Mouse (Mus musculus) small intestine, adult 2 months (tissue): ENCODE results near the gene Nhlh1. TPM values are rescaled to one million over a fixed set of nuclear protein-coding genes. Genes with fewer than 3 reads are reported as not detected.
A peak's percentile ranks its signal among the peaks of the same experiment; 100 is the strongest.

Source experiments
- H3K27ac ChIP-seq: fragments of 200-500 bp; 2 replicates; pipeline ENCODE4 v1.5.1; 2012; ENCODE audit warnings: low read depth, low read length, control low read depth, inconsistent platforms; ENCODE audit not compliant: insufficient read depth
- H3K27me3 ChIP-seq: fragments of 200-500 bp; 2 replicates; pipeline ENCODE4 v1.6.1; 2012; ENCODE audit warnings: mild to moderate bottlenecking, moderate library complexity, low read length, inconsistent platforms; ENCODE audit not compliant: control insufficient read depth, insufficient read depth
- H3K36me3 ChIP-seq: fragments of 200-500 bp; 2 replicates; pipeline ENCODE4 v1.6.1; 2012; ENCODE audit warnings: mild to moderate bottlenecking, low read length, control low read depth, inconsistent platforms; ENCODE audit not compliant: control insufficient read depth, insufficient read depth
- H3K4me1 ChIP-seq: fragments of 200-500 bp; 2 replicates; pipeline ENCODE4 v1.6.1; 2012; ENCODE audit warnings: low read length, inconsistent platforms, mixed read lengths; ENCODE audit not compliant: control insufficient read depth, insufficient read depth, insufficient read length
- H3K4me3 ChIP-seq: fragments of 200-500 bp; 2 replicates; pipeline ENCODE4 v1.5.1; 2012; ENCODE audit warnings: low read depth, mild to moderate bottlenecking, control low read depth, inconsistent platforms, low read length, moderate library complexity
- CTCF ChIP-seq: fragments of 200-500 bp; IDR thresholded peaks from 2 replicates; pipeline ENCODE4 v1.5.1; 2012; ENCODE audit warnings: low read depth, mild to moderate bottlenecking, control low read depth, inconsistent platforms, low read length, moderate library complexity, mixed read lengths; ENCODE audit not compliant: insufficient replicate concordance, insufficient read length; ENCODE audit errors: extremely low read depth
- POLR2A ChIP-seq: fragments of 200-500 bp; IDR thresholded peaks from 2 replicates; pipeline ENCODE4 v1.6.1; 2012; ENCODE audit warnings: low read depth, mild to moderate bottlenecking, control low read depth, inconsistent platforms, low read length, moderate library complexity
- WGBS: fragments of 180-500 bp; shearing (Covaris S2); methylation state at CpG from one replicate; pipeline ENCODE4 v1.1.7; 2018; 5-methylcytosine and 5-hydroxymethylcytosine counted together
- polyA plus RNA-seq: library from polyadenylated mRNA; depleted of rRNA; stranded (reverse); fragments of >200 nt; gene quantifications from 2 replicates; pipeline ENCODE4 v1.2.3, GENCODE M21; 2012

Gene Nhlh1
- polyA plus RNA-seq, 1 experiment, result 0.13 TPM

DNA sequence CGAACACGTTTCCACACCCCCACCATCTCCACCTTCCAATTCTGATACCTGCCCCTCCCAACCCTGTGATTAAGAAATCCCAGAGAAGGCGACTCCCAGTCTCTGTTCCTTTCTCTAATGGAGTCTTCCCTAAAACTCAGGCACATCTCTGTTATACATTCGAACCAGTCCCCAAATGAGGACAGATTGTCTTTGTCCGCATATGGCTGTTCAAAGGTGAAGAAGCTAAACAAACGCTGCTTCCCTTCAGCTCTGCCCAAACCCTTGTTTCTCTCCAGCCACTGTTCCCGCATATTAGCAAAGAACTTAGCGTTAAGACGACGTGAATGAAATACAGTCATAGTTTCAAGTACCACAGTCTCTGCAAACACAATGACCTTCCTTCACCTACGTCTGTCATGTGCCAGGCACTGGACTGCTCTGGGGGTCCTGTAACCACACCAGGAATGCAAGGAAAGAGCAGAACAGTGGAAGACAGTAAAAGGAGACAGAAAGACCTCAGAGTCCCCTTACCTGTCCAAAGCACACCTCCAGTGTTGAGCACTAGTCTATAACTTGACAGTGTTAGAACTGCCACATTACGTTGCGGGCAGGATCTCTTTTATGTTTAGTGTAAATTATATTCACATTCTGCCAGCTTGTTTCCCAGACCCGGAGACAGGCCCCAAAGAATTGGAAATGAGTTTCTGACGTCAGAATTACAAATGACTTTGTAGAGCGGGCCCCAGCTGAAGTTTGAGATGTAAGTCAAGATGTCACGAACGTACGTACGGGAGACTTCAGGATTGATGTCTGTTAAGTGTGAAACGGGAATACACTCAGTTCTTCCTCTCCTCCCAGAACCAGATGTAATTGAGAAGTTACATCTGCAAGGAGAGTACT is 28.7 kb downstream of the Nhlh1 start, which contains the start of gene Vangl2:
Gene Vangl2 (minus strand): TSS at position 51 of the 882 bp plus-strand sequence.
- Histone ChIP-seq H3K27me3 (peaks cover 7% of the 10 kb centered on the region), H3K36me3 (no peaks in the 10 kb centered on the region), H3K4me1 (peaks cover 2% of the 10 kb centered on the region; the same call in 1 of the 2 replicates), H3K27ac (no peak within 1 kb of the TSS), H3K4me3 (peak within 1 kb of the TSS; percentile 81)
- WGBS, result 87% methylated on average over 21 of the region's 21 CpGs
- TF ChIP-seq POLR2A, result no peak
- no peak for TF ChIP-seq CTCF

DNA sequence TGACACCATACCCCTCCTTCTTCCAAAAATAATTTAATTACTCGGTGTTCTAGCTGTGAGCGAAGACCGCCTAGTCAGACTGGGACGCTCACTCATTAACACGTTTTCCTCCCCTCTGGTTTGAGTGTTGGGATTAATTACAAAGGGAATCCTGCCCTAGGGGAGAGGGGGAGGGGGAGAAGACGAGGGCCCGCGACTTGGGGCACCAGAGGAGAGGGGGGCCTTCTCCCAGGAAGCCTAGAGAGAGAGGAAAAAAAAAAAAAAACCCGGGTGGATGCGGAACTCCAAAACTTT is 29.6 kb downstream of the Nhlh1 start:
- TF ChIP-seq CTCF (no peak), POLR2A (no peak)
- no peak overlapping the region for H3K4me3 ChIP-seq
- WGBS, result 77% methylated on average over 10 of the region's 10 CpGs
- H3K27ac ChIP-seq, result no peak overlapping the region
- peaks cover 7% of the 10 kb centered on the region for H3K27me3 ChIP-seq
- H3K4me1 ChIP-seq, result peaks cover 2% of the 10 kb centered on the region; the same call in 1 of the 2 replicates
- H3K36me3 ChIP-seq, result no peaks in the 10 kb centered on the region

DNA sequence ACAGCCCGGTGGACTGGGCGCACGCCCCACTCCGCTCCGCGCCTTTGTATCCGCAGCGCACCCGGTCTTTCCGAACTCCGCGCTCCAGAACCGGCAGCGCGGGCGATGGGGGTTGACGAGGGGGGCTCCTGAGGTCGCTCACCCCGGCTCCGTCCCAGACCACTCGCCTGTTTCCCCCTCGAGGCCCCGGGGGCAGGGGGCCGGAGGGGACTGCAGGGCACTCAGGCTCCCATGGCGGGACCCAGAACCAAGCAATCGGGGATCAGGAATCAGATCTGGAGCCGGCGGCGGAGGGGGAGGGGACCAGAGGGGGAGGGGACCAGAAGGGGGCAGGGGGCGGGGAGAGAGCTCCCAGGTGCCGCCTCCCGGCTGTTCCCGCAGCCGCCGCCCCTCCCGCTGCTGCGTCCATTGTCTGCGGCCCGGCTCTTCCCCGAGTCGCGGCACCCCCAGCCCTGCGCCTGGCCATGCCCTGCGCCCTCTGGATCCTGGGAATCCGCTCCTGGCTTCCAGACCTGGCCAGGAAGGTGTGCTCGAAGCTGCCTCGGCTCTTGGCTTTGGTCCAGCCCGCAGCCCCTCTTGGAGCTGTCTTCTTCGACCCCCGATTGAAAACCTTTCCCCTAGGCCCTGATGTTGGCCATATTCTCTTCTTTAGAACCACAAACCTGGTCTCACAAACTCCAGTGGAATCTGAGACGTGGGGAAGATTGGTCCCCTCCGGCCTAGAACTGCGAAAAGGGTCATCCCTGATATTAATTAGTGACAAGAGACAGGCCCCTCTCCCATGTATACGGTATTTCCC is 30.2 kb downstream of the Nhlh1 start:
- Histone ChIP-seq H3K27ac (no peak overlapping the region), H3K4me1 (peaks cover 2% of the 10 kb centered on the region; the same call in 1 of the 2 replicates), H3K4me3 (peak overlapping the region; percentile 81), H3K36me3 (no peaks in the 10 kb centered on the region), H3K27me3 (peaks cover 7% of the 10 kb centered on the region)
- no peak; the same call in 1 of the 2 replicates for TF ChIP-seq POLR2A
- no peak for TF ChIP-seq CTCF
- WGBS, result 4% methylated on average over 49 of the region's 54 CpGs

DNA sequence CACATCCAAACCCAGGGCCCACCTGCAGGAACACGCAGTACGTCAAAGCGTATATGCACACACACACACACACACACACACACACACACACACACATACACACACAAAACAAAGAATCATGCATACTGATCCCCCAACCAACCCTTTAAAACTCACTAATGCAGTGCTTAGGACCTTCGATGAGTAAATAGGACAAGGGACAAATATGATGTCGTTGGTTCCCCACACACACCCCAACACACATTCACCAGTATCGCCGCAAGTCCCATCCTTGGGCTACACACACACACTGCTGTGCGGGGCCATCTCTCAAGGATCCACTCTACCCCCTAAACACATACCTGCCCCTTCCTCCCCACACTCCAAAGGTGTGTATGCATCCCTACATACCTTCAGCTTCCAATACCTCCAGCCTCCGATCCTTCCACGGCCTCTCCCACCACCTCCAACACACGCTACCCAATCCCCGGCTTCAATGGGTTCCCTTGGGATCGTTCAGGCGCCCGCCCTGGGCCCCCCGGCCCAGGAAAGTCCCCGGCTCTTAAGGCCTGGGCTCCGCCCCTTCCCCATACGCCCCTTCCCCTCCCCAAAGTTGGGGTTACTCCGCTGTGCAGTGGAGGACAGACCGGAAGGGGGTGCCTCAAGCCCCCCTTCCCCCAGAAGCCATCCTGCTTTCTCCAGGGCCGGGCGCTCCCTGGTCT is 31.0 kb downstream of the Nhlh1 start:
- no peak overlapping the region for H3K27ac ChIP-seq
- peaks cover 2% of the 10 kb centered on the region; the same call in 1 of the 2 replicates for H3K4me1 ChIP-seq
- peaks cover 7% of the 10 kb centered on the region for H3K27me3 ChIP-seq
- no peaks in the 10 kb centered on the region for H3K36me3 ChIP-seq
- 15% methylated on average over 23 of the region's 23 CpGs for WGBS
- TF ChIP-seq CTCF (no peak), POLR2A (no peak)
- H3K4me3 ChIP-seq, result peak overlapping the region; percentile 81

DNA sequence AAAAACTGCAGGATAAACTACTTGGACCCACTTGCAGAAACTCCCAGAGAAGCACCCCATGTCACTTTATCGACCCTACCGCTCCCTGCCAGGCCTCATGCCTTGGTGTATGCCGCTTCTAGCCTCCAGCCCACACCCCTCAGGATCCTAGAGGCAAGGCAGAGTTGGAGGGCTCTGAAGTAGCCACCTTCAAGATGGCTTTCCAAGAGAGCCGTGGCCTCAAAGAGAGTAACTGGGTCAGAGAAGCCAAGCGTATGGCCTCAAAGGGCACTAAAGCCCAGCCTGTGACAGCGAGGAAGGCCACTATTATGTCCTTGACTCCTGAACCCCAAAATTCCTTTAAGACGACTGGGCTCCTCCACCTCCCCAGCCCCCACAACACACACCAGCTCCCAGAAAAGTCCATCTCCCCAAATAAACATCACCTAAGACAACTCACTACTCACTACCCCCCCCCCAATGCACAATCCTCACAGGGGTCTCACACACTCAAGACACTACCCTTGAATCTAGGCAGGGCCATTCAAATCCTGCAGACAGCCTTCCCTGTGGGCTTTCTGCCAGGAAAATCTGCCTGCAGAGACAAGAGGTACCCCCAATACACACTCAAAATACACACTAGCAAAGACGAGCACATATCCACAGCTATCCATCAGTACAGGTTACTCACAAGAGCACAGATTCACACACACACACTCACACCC is 32.0 kb downstream of the Nhlh1 start:
- H3K27ac ChIP-seq, result no peak overlapping the region
- WGBS, result 77% methylated on average over 8 of the region's 8 CpGs
- peaks cover 2% of the 10 kb centered on the region; the same call in 1 of the 2 replicates for H3K4me1 ChIP-seq
- peaks cover 7% of the 10 kb centered on the region for H3K27me3 ChIP-seq
- no peaks in the 10 kb centered on the region for H3K36me3 ChIP-seq
- H3K4me3 ChIP-seq, result no peak overlapping the region
- TF ChIP-seq CTCF (no peak), POLR2A (no peak)

DNA sequence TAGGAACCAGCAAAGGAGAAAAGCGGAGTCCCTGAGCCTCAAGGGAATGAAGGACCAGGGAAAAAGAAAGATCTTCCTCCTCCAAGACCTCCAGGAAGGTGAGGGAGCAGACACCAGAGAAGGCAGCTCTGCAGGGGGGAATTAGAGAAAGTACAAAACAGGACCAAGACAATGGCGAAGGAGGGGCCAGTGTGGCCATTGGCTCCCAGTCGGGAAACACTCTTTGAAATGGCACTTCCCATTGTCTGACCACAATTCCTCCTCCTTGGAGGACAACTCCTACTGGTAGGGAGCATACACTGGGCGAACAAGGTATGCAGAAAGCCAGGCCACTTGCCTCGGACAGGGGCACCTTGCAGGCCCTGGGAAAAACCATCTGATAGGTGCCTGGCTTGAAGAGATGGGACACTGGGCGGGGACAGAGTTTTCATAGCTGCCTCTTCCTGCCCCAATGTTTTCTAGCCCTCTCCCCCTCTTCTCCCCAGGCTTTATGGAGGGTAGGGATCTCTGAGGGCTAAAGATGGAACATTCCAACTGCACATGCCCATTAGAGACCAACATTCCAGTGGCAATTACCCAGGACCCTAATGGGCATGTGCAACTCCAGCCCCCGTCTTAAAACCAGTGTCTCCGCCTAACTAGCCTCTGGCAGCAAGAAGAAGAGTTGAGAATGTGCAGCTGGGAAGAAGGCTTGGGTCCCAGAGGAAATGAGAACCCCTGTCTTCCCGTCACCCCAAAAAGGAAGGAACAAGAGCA is 33.1 kb downstream of the Nhlh1 start:
- WGBS, result 84% methylated on average over 9 of the region's 9 CpGs
- TF ChIP-seq CTCF (no peak), POLR2A (no peak)
- Histone ChIP-seq H3K27ac (no peak overlapping the region), H3K27me3 (peaks cover 7% of the 10 kb centered on the region), H3K4me1 (peaks cover 2% of the 10 kb centered on the region; the same call in 1 of the 2 replicates), H3K4me3 (no peak overlapping the region), H3K36me3 (no peaks in the 10 kb centered on the region)
